Mouse (Mus musculus) spleen, adult 2 months (tissue): ENCODE measurements around the gene Arf1.
A peak's percentile ranks its signal among the peaks of the same experiment; 100 is the strongest.

Experiments used
- CTCF ChIP-seq: fragments of 200-500 bp; IDR thresholded peaks from 2 replicates; pipeline ENCODE4 v1.5.1; 2011; ENCODE audit warnings: mild to moderate bottlenecking, inconsistent platforms; ENCODE audit not compliant: insufficient read depth, insufficient read length, insufficient replicate concordance; ENCODE audit errors: extremely low read depth
- POLR2A ChIP-seq: fragments of 200-500 bp; IDR thresholded peaks from 2 replicates; pipeline ENCODE4 v1.6.1; 2011; ENCODE audit warnings: low read depth, low read length, inconsistent platforms

DNA sequence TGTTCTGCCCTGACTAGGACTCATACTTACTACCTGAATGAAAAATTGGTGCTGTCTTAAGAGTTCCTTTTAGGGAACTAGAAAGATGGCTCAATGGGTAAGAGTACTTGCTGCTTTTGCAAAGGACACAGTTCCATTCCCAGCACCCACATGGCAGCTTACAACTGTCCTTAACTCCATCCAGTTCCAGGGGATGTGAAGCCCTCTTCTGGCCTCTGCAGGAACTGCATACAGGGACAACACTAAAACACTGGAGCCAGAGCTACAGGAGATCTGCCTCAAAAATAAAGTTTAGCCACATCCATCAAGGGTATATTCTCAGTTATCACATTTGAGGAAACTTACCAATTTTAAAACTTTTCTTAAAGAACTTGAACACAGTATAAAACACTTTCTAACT is 9.0 kb downstream of the Arf1 start:
- TF ChIP-seq CTCF (peak; percentile 30; the same call in 1 of the 2 replicates), POLR2A (no peak)
